Mouse (Mus musculus): ENCODE measurements around the gene Dcst1. TPM values are rescaled to one million over a fixed set of nuclear protein-coding genes. Genes with fewer than 3 reads are reported as not detected.

Dcst1 gene
- polyA plus RNA-seq, 2 experiments = 0.03 TPM; not detected in 1

GRCm38 (mm10) chr3:89380711-89381110, 15.7 kb upstream of the Dcst1 start:
- no peaks in the 10 kb centered on the region for H3K27me3 ChIP-seq (ENCODE audit: control insufficient read depth, insufficient read depth, low read length)
- DNase-seq (ENCODE audit: low read depth in 3 of 3, low spot score in 3 of 3) = no peak
- 82% methylated on average over 18 of the region's 18 CpGs for WGBS (ENCODE audit: insufficient replicate concordance)
- H3K4me2 ChIP-seq (ENCODE audit: low read depth) = no peak overlapping the region
- peaks cover 0 to 2% of the 10 kb centered on the region in 2 experiments; a peak in 1 of 4 replicates for H3K4me1 ChIP-seq (replicated peaks; ENCODE audit: control insufficient read depth in 2 of 2, insufficient read depth in 2 of 2, low read length in 1 of 2)
- no peak for ATAC-seq (ENCODE audit: insufficient read depth)
- no peak overlapping the region for H3K27ac ChIP-seq
- H3K9ac ChIP-seq (replicated peaks) = no peak overlapping the region
- no peaks in the 10 kb centered on the region for H3K9me3 ChIP-seq (ENCODE audit: control insufficient read depth, low read length)
- TF ChIP-seq EP300 (IDR thresholded peaks at IDR 0.05; ENCODE audit: low read depth) (no peak), CTCF (IDR thresholded peaks at IDR 0.05; ENCODE audit: low read depth) (no peak)
- no peaks in the 10 kb centered on the region for H3K36me3 ChIP-seq (replicated peaks; ENCODE audit: control insufficient read depth, insufficient read depth, low read depth)
- no peak overlapping the region for H3K4me3 ChIP-seq (ENCODE audit: insufficient read depth in 1 of 2, low read depth in 2 of 2, low read length in 2 of 2)

GRCm38 (mm10) chr3:89380291-89380690, 15.2 kb upstream of the Dcst1 start:
- no peak for TF ChIP-seq EP300 (IDR thresholded peaks at IDR 0.05; ENCODE audit: low read depth)
- TF ChIP-seq CTCF (IDR thresholded peaks at IDR 0.05; ENCODE audit: low read depth) = no peak
- H3K4me1 ChIP-seq (replicated peaks; ENCODE audit: control insufficient read depth in 2 of 2, insufficient read depth in 2 of 2, low read length in 1 of 2) = peaks cover 0 to 2% of the 10 kb centered on the region in 2 experiments; a peak in 1 of 4 replicates
- DNase-seq (ENCODE audit: low read depth in 3 of 3, low spot score in 3 of 3) (no peak), ATAC-seq (ENCODE audit: insufficient read depth) (no peak)
- no peaks in the 10 kb centered on the region for H3K27me3 ChIP-seq (ENCODE audit: control insufficient read depth, insufficient read depth, low read length)
- no peak overlapping the region for H3K9ac ChIP-seq (replicated peaks)
- no peaks in the 10 kb centered on the region for H3K36me3 ChIP-seq (replicated peaks; ENCODE audit: control insufficient read depth, insufficient read depth, low read depth)
- WGBS (ENCODE audit: insufficient replicate concordance) = 83% methylated on average over 14 of the region's 14 CpGs
- no peak overlapping the region for H3K4me2 ChIP-seq (ENCODE audit: low read depth)
- H3K27ac ChIP-seq = no peak overlapping the region
- H3K9me3 ChIP-seq (ENCODE audit: control insufficient read depth, low read length) = no peaks in the 10 kb centered on the region
- no peak overlapping the region for H3K4me3 ChIP-seq (ENCODE audit: insufficient read depth in 1 of 2, low read depth in 2 of 2, low read length in 2 of 2)

GRCm38 (mm10) chr3:89379388-89380131, 14.5 kb upstream of the Dcst1 start:
- H3K4me1 ChIP-seq (replicated peaks; ENCODE audit: control insufficient read depth in 2 of 2, insufficient read depth in 2 of 2, low read length in 1 of 2) = peaks cover 0 to 2% of the 10 kb centered on the region in 2 experiments; a peak in 1 of 4 replicates
- no peak overlapping the region for H3K9ac ChIP-seq (replicated peaks)
- no peak for TF ChIP-seq CTCF (IDR thresholded peaks at IDR 0.05; ENCODE audit: low read depth)
- TF ChIP-seq EP300 (IDR thresholded peaks at IDR 0.05; ENCODE audit: low read depth) = no peak
- no peak for ATAC-seq (ENCODE audit: insufficient read depth)
- H3K9me3 ChIP-seq (ENCODE audit: control insufficient read depth, low read length) = no peaks in the 10 kb centered on the region
- no peak for DNase-seq (ENCODE audit: low read depth in 3 of 3, low spot score in 3 of 3)
- no peak overlapping the region for H3K27ac ChIP-seq
- no peaks in the 10 kb centered on the region for H3K27me3 ChIP-seq (ENCODE audit: control insufficient read depth, insufficient read depth, low read length)
- H3K4me2 ChIP-seq (ENCODE audit: low read depth) = no peak overlapping the region
- H3K4me3 ChIP-seq (ENCODE audit: insufficient read depth in 1 of 2, low read depth in 2 of 2, low read length in 2 of 2) = no peak overlapping the region
- WGBS (ENCODE audit: insufficient replicate concordance) = 71% methylated on average over 31 of the region's 31 CpGs
- no peaks in the 10 kb centered on the region for H3K36me3 ChIP-seq (replicated peaks; ENCODE audit: control insufficient read depth, insufficient read depth, low read depth)

GRCm38 (mm10) chr3:89378394-89379067, 13.5 kb upstream of the Dcst1 start:
- Histone ChIP-seq H3K4me1 (replicated peaks; ENCODE audit: control insufficient read depth in 2 of 2, insufficient read depth in 2 of 2, low read length in 1 of 2) (peaks cover 2 to 4% of the 10 kb centered on the region in 2 experiments; a peak in 2 of 4 replicates), H3K27me3 (ENCODE audit: control insufficient read depth, insufficient read depth, low read length) (no peaks in the 10 kb centered on the region), H3K27ac (no peak overlapping the region), H3K4me3 (ENCODE audit: insufficient read depth in 1 of 2, low read depth in 2 of 2, low read length in 2 of 2) (peak overlapping the region; percentile 39 to 41; a peak in 3 of 4 replicates), H3K9me3 (ENCODE audit: control insufficient read depth, low read length) (no peaks in the 10 kb centered on the region), H3K9ac (replicated peaks) (no peak overlapping the region), H3K36me3 (replicated peaks; ENCODE audit: control insufficient read depth, insufficient read depth, low read depth) (no peaks in the 10 kb centered on the region), H3K4me2 (ENCODE audit: low read depth) (peak overlapping the region; percentile 51)
- DNase-seq (ENCODE audit: low read depth in 3 of 3, low spot score in 3 of 3) = no peak
- WGBS (ENCODE audit: insufficient replicate concordance) = 5% methylated on average over 29 of the region's 29 CpGs
- no peak for TF ChIP-seq EP300 (IDR thresholded peaks at IDR 0.05; ENCODE audit: low read depth)
- TF ChIP-seq CTCF (IDR thresholded peaks at IDR 0.05; ENCODE audit: low read depth) = peak; percentile 92
- ATAC-seq (ENCODE audit: insufficient read depth) = peak; percentile 69

GRCm38 (mm10) chr3:89377831-89378230, 12.8 kb upstream of the Dcst1 start:
- no peak overlapping the region for H3K4me3 ChIP-seq (ENCODE audit: insufficient read depth in 1 of 2, low read depth in 2 of 2, low read length in 2 of 2)
- H3K9ac ChIP-seq (replicated peaks) = no peak overlapping the region
- 71% methylated on average over 4 of the region's 4 CpGs for WGBS (ENCODE audit: insufficient replicate concordance)
- peaks cover 2 to 6% of the 10 kb centered on the region in 2 experiments; a peak in 2 of 4 replicates for H3K4me1 ChIP-seq (replicated peaks; ENCODE audit: control insufficient read depth in 2 of 2, insufficient read depth in 2 of 2, low read length in 1 of 2)
- H3K9me3 ChIP-seq (ENCODE audit: control insufficient read depth, low read length) = no peaks in the 10 kb centered on the region
- ATAC-seq (ENCODE audit: insufficient read depth) = no peak
- H3K27ac ChIP-seq = no peak overlapping the region
- no peak for TF ChIP-seq CTCF (IDR thresholded peaks at IDR 0.05; ENCODE audit: low read depth)
- TF ChIP-seq EP300 (IDR thresholded peaks at IDR 0.05; ENCODE audit: low read depth) = no peak
- no peak overlapping the region for H3K4me2 ChIP-seq (ENCODE audit: low read depth)
- DNase-seq (ENCODE audit: low read depth in 3 of 3, low spot score in 3 of 3) = no peak
- H3K27me3 ChIP-seq (ENCODE audit: control insufficient read depth, insufficient read depth, low read length) = no peaks in the 10 kb centered on the region
- H3K36me3 ChIP-seq (replicated peaks; ENCODE audit: control insufficient read depth, insufficient read depth, low read depth) = no peaks in the 10 kb centered on the region
